Mouse (Mus musculus) midbrain, embryonic 11.5 days (tissue): ENCODE measurements around the gene Pde6c. TPM values are rescaled to one million over a fixed set of nuclear protein-coding genes. Genes with fewer than 3 reads are reported as not detected.

Experiments
- ATAC-seq: fragments of 200-750 bp; cut with Nextera tagmentation; 2 replicates; pipeline ENCODE4 v1.8.0; 2017; ENCODE audit warnings: moderate TSS enrichment, moderate library complexity; ENCODE audit not compliant: low FRiP score
- DNase-seq: peaks from one replicate; pipeline ENCODE4 v3.0.0; 2015; ENCODE audit warnings: low spot score; ENCODE audit errors: missing footprints
- H3K27ac ChIP-seq: fragments of 300-500 bp; sonication (generic); 2 replicates; pipeline ENCODE4 v1.5.1; 2014; ENCODE audit warnings: low read depth, low read length
- H3K27me3 ChIP-seq: fragments of 300-500 bp; sonication (generic); 2 replicates; pipeline ENCODE4 v1.6.1; 2014; ENCODE audit warnings: mild to moderate bottlenecking, low read length, moderate library complexity, mixed read lengths; ENCODE audit not compliant: control insufficient read depth, insufficient read depth
- H3K36me3 ChIP-seq: fragments of 300-500 bp; sonication (generic); 2 replicates; pipeline ENCODE4 v1.6.1; 2014; ENCODE audit warnings: mild to moderate bottlenecking, low read length, moderate library complexity, mixed read lengths; ENCODE audit not compliant: control insufficient read depth, insufficient read depth
- H3K4me1 ChIP-seq: fragments of 300-500 bp; sonication (generic); 2 replicates; pipeline ENCODE4 v1.6.1; 2014; ENCODE audit warnings: low read length; ENCODE audit not compliant: control insufficient read depth, insufficient read depth
- H3K4me2 ChIP-seq: fragments of 300-500 bp; sonication (generic); 2 replicates; pipeline ENCODE4 v1.6.1; 2014; ENCODE audit warnings: mild to moderate bottlenecking, moderate library complexity
- H3K4me3 ChIP-seq: fragments of 300-500 bp; sonication (generic); 2 replicates; pipeline ENCODE4 v1.5.1; 2014; ENCODE audit warnings: low read depth, low read length
- H3K9ac ChIP-seq: fragments of 300-500 bp; sonication (generic); 2 replicates; pipeline ENCODE4 v1.6.1; 2014; ENCODE audit warnings: low read length
- H3K9me3 ChIP-seq: fragments of 300-500 bp; sonication (generic); 2 replicates; pipeline ENCODE4 v1.6.1; 2016; ENCODE audit warnings: low read length; ENCODE audit not compliant: control insufficient read depth
- WGBS: fragments of 180-500 bp; shearing (Covaris S2); extraction: QIAGEN DNeasy Blood & Tissue Kit; methylation state at CpG from one replicate; pipeline ENCODE4 v1.1.7; 2014; 5-methylcytosine and 5-hydroxymethylcytosine counted together
- polyA plus RNA-seq: library from polyadenylated mRNA; unstranded; fragments of >200 nt; fragmentation: Nextera tagmentation; extraction: Ambion mirVana; gene quantifications from 2 replicates; pipeline ENCODE4 v1.2.1, GENCODE M21; 2014

The Pde6c gene
- polyA plus RNA-seq, 1 experiment from 2014 or later, result 0.08 TPM

- 92% methylated on average over 5 of the region's 5 CpGs for WGBS
- H3K36me3 ChIP-seq, result no peaks in the 10 kb centered on the region
- no peaks in the 10 kb centered on the region for H3K9me3 ChIP-seq
- H3K27me3 ChIP-seq, result no peaks in the 10 kb centered on the region
- H3K4me3 ChIP-seq, result no peak overlapping the region
- H3K4me2 ChIP-seq, result no peak overlapping the region
- DNase-seq (no peak), ATAC-seq (no peak)
- no peaks in the 10 kb centered on the region for H3K4me1 ChIP-seq
- H3K27ac ChIP-seq, result no peak overlapping the region
- no peak overlapping the region for H3K9ac ChIP-seq
Observed at GRCm38 (mm10) chr19:38186631-38187344, 54.2 kb downstream of the Pde6c start.

- Histone ChIP-seq H3K27me3 (no peaks in the 10 kb centered on the region), H3K4me1 (no peaks in the 10 kb centered on the region), H3K9me3 (no peaks in the 10 kb centered on the region), H3K9ac (no peak overlapping the region), H3K36me3 (no peaks in the 10 kb centered on the region), H3K27ac (no peak overlapping the region), H3K4me2 (no peak overlapping the region), H3K4me3 (no peak overlapping the region)
- DNase-seq (peak; percentile 4), ATAC-seq (no peak)
- WGBS, result 89% methylated on average over 2 of the region's 2 CpGs
Observed at GRCm38 (mm10) chr19:38187345-38187680, 54.7 kb downstream of the Pde6c start.

- no peak overlapping the region for H3K9ac ChIP-seq
- no peaks in the 10 kb centered on the region for H3K27me3 ChIP-seq
- DNase-seq, result peak; percentile 57
- WGBS, result 90% methylated on average over 3 of the region's 3 CpGs
- no peak overlapping the region for H3K27ac ChIP-seq
- H3K4me3 ChIP-seq, result no peak overlapping the region
- H3K4me2 ChIP-seq, result no peak overlapping the region
- ATAC-seq, result no peak
- H3K9me3 ChIP-seq, result no peaks in the 10 kb centered on the region
- no peaks in the 10 kb centered on the region for H3K4me1 ChIP-seq
- no peaks in the 10 kb centered on the region for H3K36me3 ChIP-seq
Observed at GRCm38 (mm10) chr19:38190606-38191005, 58.0 kb downstream of the Pde6c start.

GRCm38 (mm10) chr19:38191446-38191845 is 58.9 kb downstream of the Pde6c start:
- H3K9ac ChIP-seq, result no peak overlapping the region
- ATAC-seq, result no peak
- no peak overlapping the region for H3K4me3 ChIP-seq
- no peaks in the 10 kb centered on the region for H3K27me3 ChIP-seq
- H3K4me2 ChIP-seq, result no peak overlapping the region
- no peaks in the 10 kb centered on the region for H3K4me1 ChIP-seq
- DNase-seq, result peak; percentile 19
- WGBS, result 78% methylated on average over 5 of the region's 5 CpGs
- H3K27ac ChIP-seq, result no peak overlapping the region
- H3K36me3 ChIP-seq, result no peaks in the 10 kb centered on the region
- no peaks in the 10 kb centered on the region for H3K9me3 ChIP-seq

GRCm38 (mm10) chr19:38195245-38195644 is 62.7 kb downstream of the Pde6c start:
- Histone ChIP-seq H3K4me3 (no peak overlapping the region), H3K27me3 (no peaks in the 10 kb centered on the region), H3K36me3 (no peaks in the 10 kb centered on the region), H3K9me3 (no peaks in the 10 kb centered on the region), H3K27ac (no peak overlapping the region), H3K4me2 (no peak overlapping the region), H3K4me1 (no peaks in the 10 kb centered on the region), H3K9ac (no peak overlapping the region)
- DNase-seq, result peak; percentile 59
- ATAC-seq, result no peak
- 93% methylated on average over 4 of the region's 4 CpGs for WGBS

- ATAC-seq (no peak), DNase-seq (peak; percentile 79)
- Histone ChIP-seq H3K9me3 (no peaks in the 10 kb centered on the region), H3K4me2 (no peak overlapping the region), H3K27ac (no peak overlapping the region), H3K4me1 (no peaks in the 10 kb centered on the region), H3K9ac (no peak overlapping the region), H3K4me3 (no peak overlapping the region), H3K27me3 (no peaks in the 10 kb centered on the region), H3K36me3 (peaks cover 4% of the 10 kb centered on the region)
- 93% methylated on average over 5 of the region's 5 CpGs for WGBS
Observed at GRCm38 (mm10) chr19:38198731-38199130, 66.2 kb downstream of the Pde6c start.

GRCm38 (mm10) chr19:38206669-38207068 is 74.1 kb downstream of the Pde6c start:
- Histone ChIP-seq H3K36me3 (peaks cover 4% of the 10 kb centered on the region), H3K4me2 (no peak overlapping the region), H3K27me3 (no peaks in the 10 kb centered on the region), H3K4me1 (no peaks in the 10 kb centered on the region), H3K9ac (no peak overlapping the region), H3K4me3 (no peak overlapping the region), H3K27ac (no peak overlapping the region), H3K9me3 (no peaks in the 10 kb centered on the region)
- ATAC-seq (no peak; the same call in 1 of the 2 replicates), DNase-seq (peak; percentile 84)
- 52% methylated on average over 9 of the region's 9 CpGs for WGBS

- 91% methylated on average over 3 of the region's 3 CpGs for WGBS
- ATAC-seq, result no peak
Observed at GRCm38 (mm10) chr19:38217696-38218095, 85.1 kb downstream of the Pde6c start.

GRCm38 (mm10) chr19:38223356-38223904 is 90.8 kb downstream of the Pde6c start:
- Histone ChIP-seq H3K4me2 (peak overlapping the region; percentile 73), H3K4me1 (peaks cover 5% of the 10 kb centered on the region), H3K9ac (peak overlapping the region; percentile 55), H3K27ac (peak overlapping the region; percentile 90), H3K36me3 (0 out of 2 replicates have a peak, but pooled peaks cover 2% of the 10 kb centered on the region), H3K4me3 (peak overlapping the region; percentile 40), H3K27me3 (no peaks in the 10 kb centered on the region), H3K9me3 (no peaks in the 10 kb centered on the region)
- ATAC-seq, result peak; percentile 49
- no peak for DNase-seq
- 15% methylated on average over 12 of the region's 12 CpGs for WGBS

More at GRCm38 (mm10) chr19:38217696-38218095, 85.1 kb downstream of the Pde6c start:
- Histone ChIP-seq H3K36me3 (0 out of 2 replicates have a peak, but pooled peaks cover 2% of the 10 kb centered on the region), H3K4me3 (no peak overlapping the region), H3K9ac (no peak overlapping the region), H3K4me1 (no peaks in the 10 kb centered on the region), H3K9me3 (no peaks in the 10 kb centered on the region), H3K27ac (no peak overlapping the region), H3K4me2 (no peak overlapping the region), H3K27me3 (no peaks in the 10 kb centered on the region)
- DNase-seq, result peak; percentile 60
